Mouse (Mus musculus) adrenal gland, postnatal 14 days (tissue): ENCODE data around the gene Srl. TPM values are rescaled to one million over a fixed set of nuclear protein-coding genes. Genes with fewer than 3 reads are reported as not detected.

Experiments used
- DNase-seq: peaks from one replicate; pipeline ENCODE4 v3.0.0; 2021; ENCODE audit warnings: mixed read lengths
- total RNA-seq: library from RNA; stranded (reverse); gene quantifications from 2 replicates; pipeline ENCODE4 v1.2.3, GENCODE M21; 2021

Srl gene
- total RNA-seq, 1 experiment from 2014 or later, result 16.2 TPM

DNA sequence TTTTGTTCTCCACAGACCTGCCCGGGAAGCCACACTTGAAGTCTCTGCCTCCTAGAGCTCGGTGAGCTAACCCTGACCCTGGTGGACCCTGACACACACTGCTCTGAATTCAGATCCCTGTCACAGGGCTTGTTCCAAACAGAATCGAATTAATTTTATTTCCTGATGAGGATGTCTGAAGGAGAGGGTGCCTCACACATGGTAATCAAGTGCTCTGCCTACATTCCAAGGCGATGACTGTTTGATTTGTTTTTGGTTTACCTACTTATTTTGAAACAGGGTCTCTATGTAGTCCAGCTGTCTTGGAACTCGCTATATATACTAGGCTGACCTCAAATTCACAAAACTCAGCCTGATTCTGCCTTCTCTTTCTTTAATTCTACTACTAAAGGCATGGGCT, 68.4 kb downstream of the Srl start:
- DNase-seq, result no peak

DNA sequence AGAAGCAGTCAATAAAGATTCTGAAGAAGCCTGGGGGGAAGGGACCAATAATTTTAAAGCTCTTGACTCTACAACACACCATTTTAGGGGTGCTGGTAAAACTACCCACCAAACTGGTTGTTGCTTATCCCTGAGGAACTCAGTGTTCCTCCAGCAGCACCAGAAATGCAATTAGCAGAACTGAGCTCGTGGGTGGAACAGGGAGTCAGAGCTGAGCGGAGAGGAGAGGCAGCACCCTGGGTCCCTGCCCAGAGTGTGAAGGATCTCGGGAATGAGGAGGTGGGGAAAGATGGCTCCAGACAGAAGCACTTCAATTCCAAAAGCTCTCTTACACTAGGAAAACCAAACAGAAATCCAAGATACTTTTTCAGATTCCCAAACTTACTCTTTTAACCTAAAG, 68.9 kb downstream of the Srl start:
- peak; percentile 71 for DNase-seq

DNA sequence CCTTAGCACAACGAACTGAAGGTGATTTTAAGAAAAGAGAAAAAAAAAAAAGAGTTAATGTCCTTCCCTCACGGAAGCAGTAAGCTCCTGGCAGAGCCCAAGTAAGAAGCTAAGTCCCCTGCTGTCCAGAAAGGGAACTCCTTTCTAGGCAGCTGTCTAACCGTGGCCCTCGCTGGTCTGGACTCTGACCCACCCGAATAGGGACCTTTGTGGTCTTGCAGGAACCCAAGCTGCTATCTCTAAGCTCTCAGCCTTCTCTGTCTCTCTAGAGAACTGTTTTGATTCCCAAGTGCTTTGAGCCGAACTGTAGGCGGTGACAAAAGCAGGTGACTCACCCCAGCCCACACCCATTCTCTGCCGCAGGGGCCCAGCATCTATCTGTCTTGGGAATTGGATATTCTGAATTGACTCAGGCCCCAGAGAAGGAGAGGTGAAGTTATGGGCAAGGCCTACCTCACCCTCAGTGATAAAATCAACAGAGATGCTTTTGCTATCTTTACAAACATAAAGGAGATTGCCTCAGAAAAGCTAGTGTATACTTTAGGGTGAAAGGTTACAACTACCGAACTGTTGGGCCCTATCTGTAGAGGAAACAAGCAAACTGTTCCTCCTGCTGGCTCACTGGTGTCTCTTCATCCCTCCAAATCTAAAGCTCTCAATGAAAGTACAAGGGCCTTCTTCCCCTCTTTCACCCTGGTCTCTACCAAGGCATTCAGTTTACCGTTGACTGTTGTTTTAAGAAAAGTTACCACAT, 71.8 kb downstream of the Srl start:
- DNase-seq, result peak; percentile 41

DNA sequence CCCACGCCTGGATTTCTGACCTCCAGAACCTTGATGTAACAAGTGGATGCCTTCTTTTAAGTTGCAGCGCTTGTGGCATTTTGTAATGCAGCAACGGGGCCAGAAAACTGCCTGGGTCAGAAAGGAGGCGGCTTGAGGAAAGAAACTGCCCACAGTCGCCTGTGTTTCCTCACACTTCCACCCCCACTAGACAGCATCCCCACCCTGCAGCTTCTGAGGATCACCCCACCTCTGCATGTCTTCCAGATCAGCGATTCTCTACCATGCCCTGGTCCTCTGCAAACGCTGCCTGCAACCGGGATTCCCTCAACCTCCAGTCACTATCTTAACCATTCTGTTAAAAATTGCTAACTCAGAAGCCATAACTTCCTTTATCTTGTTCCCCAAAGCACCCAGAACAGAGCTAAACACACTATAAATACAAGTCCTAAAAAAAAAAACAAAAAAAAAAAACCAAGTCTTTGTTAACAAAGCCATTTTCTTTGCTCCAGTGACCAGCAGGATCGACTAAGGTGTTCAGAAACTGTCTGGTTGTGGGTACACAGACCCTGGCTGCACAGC, 77.0 kb downstream of the Srl start:
- peak; percentile 21 for DNase-seq

DNA sequence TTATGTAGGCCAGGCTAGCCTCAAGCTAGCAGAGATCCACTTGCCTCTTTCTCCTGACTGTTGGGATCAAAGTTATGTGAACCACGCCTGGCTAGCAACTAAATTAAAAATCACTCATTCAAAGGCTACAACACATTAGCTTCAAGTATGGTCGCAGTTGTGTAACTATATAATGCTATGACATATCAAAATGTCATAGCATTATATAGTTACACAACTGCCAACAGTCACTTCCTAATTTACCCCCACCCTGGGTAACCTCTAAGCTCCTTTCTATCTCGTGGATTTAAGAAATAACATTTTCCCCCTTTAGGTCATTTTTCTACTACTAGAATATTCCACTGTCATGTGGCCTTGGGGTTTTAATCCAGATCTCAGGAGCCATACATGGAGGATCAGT, 83.7 kb downstream of the Srl start:
- no peak for DNase-seq

DNA sequence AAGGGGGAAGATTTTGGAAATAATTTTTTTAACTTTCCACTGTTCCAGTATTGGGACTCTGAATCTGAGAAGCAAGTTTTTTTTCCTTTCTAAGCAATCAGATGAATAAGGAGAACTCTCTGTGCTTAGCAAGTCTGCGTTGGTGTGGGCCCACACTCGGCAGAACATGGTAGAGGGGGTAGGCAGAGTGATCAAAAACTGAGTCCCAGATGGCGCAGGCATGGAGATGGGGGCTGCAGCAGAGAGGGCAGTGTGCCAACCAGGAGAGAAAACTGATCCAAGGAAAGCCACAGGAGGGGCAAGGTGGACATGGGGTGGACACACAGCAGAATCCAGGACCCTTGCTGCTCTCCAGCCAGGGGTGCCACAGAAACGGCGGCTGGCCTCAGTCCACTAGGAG, 85.2 kb downstream of the Srl start:
- no peak for DNase-seq

DNA sequence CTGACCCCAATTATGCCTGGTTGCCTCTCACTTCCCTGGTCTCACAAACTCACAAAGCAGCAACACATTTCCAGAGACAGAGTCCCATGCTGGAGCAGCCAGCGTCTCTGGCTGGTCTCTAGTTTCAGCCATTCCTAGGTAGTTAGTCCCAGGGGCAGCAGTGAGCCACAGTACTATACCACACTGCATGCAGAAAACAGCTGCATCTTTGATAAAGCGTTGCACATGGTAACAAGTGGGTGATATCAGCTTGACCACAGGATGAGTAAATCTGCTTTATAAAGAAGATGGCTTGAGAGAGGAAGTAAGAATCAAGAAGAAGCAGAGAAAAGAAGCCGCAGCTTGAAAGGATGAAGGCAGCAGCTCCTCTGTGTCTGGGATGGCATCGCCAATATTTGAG, 85.9 kb downstream of the Srl start:
- no peak for DNase-seq

DNA sequence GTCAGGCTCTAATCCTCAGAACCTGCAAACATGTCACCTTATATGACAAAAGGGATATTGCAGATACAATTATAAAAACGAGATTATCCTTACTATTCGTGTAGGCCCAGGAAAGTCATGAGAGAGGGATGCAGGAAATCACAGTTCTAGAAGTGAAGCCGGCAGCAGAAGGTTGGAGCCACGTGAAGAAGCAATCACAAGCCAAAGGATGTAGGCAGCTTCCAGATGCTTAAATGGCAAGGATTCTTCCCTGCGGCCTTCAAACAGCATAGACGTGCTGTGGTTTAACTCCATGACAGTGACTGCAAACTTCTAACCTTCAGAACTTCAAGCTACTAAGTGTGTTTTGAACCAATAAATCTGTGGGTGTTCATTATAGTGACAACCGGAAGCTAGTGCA, 87.1 kb downstream of the Srl start:
- no peak for DNase-seq

DNA sequence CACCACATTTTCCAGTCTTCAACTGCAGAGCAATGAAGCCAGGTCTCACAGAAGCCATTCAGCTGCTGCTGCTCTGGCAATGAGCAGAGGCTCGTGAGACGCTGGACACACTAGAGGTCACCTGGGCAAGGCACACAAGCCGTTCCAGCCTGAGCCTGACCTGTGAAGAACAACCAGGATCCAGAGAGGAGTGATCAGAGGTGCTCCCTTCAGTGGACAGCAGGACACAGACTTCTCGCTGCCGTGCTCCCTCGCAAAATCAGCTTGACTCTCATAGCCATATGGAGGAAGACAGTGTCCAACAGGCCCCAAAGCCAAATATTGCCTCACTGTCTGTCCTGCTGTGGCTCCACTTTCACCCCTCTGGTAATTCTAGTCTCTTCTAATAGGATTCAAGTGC, 92.2 kb downstream of the Srl start:
- no peak for DNase-seq

DNA sequence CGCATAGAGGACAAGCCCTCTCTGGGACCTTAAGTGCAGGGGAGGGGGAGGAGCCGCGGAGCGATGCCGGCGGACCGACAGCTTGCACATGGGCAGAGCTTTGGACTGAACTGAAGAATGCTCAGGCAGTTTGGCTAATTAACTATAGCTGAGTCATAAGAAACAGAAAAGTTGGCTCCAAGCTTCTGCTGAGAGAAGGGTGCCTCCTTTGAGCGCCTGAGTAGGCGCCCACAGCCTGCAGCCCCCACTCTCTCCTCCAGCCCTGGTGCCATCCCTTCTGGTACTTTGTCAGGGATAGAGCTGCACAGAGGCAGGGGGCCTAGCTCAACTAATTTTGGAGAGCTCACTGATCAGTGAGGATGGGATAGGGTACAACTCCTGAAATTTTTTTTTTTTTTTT, 93.4 kb downstream of the Srl start:
- DNase-seq, result peak; percentile 26

DNA sequence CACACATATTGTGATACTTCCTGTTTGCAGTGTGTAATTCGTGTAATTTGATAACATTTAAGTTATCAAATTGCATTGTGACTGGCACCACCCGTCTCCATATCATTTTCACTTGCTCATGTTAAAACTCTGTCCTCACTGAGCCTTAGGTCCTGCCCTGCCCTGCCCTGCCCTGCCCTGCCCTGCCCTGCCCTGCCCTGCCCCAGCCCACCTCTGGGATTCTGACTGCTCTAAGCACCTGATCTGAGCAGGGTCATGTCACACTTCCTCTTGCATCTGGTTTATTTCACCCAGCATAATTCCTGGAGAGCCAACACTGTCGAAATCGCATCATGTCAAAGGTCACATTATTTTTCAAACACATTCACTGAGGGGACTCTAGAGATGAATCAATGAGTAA, 95.2 kb downstream of the Srl start:
- DNase-seq, result no peak

DNA sequence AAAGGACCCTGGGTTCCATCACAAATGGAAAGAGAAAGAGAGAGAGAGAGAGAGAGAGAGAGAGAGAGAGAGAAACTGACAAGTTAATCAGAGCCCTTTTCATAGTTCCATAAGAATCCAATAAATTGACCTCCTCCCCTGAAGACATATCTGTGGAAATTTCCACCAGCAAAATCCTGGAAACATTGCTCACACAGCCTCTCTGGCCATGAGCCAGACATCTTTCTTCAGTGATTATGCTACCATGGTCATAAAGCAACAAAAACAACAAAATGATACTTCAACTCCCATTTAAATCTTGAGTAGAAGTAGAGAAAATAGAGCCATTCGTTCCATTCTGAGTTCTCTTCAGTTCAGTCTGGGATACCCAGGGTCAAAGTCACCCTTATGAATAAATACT, 97.2 kb downstream of the Srl start:
- peak; percentile 21 for DNase-seq

DNA sequence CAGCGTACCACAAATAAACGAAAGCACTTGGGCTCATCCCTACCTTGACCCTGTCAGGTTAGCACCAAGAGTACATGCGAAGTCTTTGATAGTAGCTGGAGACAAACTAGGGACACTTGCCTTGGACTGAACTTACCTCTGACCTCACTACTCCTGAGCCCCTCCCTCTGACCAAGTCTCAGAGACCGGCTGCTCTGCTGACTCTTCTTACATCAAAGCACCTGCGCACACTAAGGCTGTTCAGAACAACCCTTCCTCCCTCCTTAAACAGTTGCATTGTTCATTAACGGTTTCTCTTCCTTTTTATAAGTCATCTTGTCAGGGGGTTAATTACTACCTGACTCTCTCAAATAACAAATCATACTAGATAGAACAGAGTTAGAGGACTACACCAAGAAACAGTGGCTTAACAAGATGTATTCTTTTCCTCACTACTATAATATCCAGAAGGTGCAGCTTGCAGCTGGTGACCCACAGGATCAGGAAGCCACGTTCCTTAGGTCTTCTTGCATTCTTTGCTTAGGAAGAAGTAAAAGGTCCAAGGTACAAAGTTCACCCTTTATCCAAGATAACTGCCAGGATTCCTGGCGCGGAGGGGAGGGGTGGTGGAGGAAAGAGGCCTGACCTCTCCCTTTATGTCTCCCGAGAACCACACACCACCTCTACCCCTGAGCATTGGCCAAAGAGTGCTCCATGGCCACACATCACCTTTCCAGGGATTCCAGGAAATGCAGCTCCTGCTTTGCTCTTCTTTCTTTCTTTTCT, 102.1 kb downstream of the Srl start:
- DNase-seq, result no peak

DNA sequence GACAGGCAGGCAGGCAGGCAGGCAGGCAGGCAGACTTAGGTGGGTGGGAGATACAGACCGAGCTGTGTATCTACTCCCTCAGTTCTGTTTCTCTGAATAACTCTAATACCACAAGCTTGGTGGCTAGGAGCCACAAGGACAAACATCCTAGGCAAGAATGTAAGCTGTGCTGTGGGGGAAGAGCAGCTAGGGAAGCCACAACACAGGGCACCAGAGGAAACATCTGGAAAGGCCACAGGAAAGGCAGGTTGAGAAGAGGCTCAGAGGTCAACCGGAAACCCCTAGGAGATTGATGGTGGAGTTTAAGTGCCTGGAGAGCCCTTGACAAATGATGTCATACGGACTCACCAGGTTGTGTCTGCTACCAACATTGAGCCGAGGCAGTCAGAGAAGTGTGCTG, 104.9 kb downstream of the Srl start:
- peak; percentile 36 for DNase-seq

DNA sequence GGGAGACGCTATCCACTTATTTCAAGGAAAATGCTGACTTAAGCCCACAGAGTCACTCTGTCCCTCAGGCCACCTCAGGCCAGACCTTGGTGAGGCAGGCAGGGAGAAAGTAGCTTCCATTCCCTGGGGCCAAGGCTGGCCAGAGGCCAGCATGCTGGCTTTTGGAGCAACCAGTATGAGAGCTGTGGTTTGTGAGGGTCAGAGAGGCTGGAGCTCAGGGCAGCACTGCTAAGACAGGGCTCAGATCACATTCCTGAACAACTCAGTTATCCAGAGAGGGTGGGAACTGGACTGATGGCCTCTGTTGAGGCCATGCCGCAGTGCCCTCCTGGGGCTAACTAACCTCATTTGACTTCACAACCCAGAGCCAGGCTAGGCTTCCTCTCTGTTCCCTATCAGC, 106.2 kb downstream of the Srl start:
- peak; percentile 79 for DNase-seq

DNA sequence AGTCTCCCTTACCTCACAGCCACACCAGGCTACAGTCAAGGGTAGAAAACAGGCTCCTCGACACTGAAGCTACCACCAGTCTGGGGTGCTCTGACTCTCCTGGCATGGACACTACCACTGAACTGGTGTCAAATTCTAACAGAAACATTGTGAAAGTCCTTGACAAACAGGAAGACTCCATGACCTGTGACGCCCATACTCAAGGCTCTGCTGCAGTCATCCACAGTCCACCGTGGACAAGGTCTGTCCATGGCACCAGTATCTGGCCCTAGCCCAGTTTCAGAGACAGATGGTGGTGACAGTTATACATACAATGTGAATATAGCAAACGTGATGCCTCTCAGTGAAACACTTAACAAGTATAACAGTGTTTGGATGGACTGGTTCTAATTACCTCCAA, 109.8 kb downstream of the Srl start:
- DNase-seq, result peak; percentile 51

DNA sequence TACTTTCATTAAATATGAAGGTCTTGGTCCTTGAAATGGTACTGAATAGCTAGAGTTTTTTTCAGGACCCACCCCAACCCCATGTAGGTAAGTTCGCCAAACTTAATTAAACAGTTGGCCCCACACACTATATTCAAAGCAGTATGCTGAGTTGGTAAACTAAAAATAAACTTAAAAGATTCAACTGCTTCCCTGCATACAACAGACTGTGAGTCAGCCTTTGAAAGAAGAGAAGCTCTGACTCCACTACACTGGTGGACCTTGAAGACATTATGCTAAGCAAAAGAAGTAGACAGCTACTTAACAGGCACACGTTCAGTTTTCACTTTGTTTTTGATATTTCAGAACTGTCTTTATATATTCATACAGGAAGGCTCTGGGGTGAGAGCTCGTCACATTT, 110.6 kb downstream of the Srl start:
- DNase-seq, result no peak

DNA sequence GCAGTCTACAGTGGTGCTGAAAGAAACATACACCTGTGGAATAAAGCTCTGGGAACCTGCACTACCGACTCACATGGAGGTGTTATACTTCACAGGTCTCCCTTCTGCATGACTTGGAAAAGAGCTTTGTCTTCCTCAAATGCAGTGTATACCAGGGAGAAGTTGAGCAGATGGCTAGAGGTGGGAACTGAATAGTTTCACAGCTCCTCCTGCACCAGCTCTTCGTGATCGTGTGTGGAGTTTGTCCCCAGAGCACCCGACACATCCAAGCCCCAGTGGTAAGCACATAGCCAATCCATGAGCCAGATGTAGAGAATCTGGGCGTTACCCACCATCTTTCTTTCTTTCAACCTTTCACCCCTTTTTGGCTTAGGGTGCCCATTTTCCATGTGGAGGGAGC, 111.4 kb downstream of the Srl start:
- DNase-seq, result no peak

Other genes with a start within 250 kb of the Srl start
- gene Adcy9, start 121.3 kb downstream of the Srl start, total RNA-seq, result 36.1 and 38.7 TPM in 2 replicates
- 5.7 and 9.2 TPM in 2 replicates for gene Tfap4, start 18.0 kb upstream of the Srl start, total RNA-seq
- 23.7 and 25.1 TPM in 2 replicates for gene Glis2, start 52.9 kb upstream of the Srl start, total RNA-seq
- 108 and 140 TPM in 2 replicates for gene Pam16, start 83.2 kb upstream of the Srl start, total RNA-seq
- gene Vasn, start 98.1 kb upstream of the Srl start, total RNA-seq, result 11.4 and 14.9 TPM in 2 replicates
- 166 and 173 TPM in 2 replicates for gene Dnaja3, start 98.2 kb upstream of the Srl start, total RNA-seq
- gene Coro7, start 138.0 kb upstream of the Srl start, total RNA-seq, result 33.6 and 38.7 TPM in 2 replicates
- gene Nmral1, start 177.5 kb upstream of the Srl start, total RNA-seq, result 7.2 and 11.0 TPM in 2 replicates
- 93.2 and 99.1 TPM in 2 replicates for gene Hmox2, start 184.5 kb upstream of the Srl start, total RNA-seq
- gene Cdip1, start 248.5 kb upstream of the Srl start, total RNA-seq, result 129 and 135 TPM in 2 replicates